Mouse (Mus musculus) liver, adult 10 weeks (tissue): ENCODE data around the gene Gm10770. TPM values are rescaled to one million over a fixed set of nuclear protein-coding genes. Genes with fewer than 3 reads are reported as not detected.

Experiments used
- polyA plus RNA-seq: library from polyadenylated mRNA; stranded (reverse); fragments of 350-450 nt; fragmentation: Illumina TruSeq; extraction: RNeasy Lipid Tissue Mini Kit (QIAGEN cat#74804); gene quantifications from one replicate; pipeline ENCODE4 v1.2.3, GENCODE M21; 2014; ENCODE audit warnings: low read depth, low replicate concordance

Gm10770 gene
- polyA plus RNA-seq, result not detected

DNA sequence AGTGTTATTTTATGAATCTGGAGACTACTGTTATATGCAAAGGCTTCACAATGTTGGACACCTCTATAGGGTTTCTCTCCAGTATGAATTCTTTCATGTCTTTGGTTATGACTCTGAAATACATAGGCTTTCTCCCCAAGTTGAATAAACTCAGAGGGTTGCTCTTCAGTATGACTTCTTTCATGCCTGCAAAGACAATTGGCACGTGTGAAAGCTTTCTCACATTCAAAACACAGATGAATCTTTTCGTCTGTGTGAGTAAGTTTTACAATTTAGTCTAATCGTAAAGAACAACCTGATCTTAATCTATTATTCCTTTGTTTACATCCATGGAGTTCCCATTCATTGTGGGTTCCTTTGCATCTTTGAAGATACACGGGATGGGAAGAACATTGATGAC lies at the start of gene Gm10770:
TSS of gene Gm10770 (minus strand) at position 101 of the 400 bp plus-strand sequence.

DNA sequence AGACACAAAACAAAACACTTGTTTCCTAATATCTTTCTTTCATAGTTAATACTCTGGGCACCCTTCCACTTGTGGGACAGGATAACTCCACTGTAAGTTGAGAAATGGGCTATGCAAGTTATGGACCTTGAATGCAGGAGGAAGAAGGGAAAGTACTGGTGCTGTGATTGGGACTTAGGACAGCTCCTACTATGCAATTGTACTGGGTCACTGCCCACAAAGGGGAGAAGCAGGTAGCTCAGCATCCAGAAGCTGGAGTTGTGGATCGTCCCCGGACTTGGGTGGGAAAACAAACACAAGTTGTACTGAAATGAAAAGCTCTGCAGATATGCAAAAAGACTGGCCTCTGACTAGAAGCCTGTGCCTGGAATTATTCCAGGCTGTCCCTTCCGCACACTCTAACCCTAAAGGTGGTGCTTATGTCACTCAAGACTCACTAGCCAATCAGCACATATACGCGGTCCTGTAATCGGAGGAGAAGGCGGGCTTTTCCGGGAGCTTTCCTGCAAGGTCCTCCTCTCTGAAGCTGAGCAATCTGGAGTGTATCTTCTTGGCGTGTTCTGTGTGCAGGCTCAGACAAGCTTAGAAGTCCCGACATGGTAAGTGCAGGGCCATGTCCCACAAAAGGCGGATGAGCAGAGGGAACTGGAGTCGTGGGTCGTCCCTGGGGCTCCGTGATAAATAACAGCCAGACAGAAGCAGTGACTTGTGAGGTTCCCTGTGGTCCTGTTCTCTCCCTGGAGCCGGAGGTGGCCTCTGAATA lies 38.3 kb upstream of the Gm10770 start, which contains the start of gene Zfp937:
TSS of gene Zfp937 (plus strand) at position 474 of the 763 bp plus-strand sequence.

DNA sequence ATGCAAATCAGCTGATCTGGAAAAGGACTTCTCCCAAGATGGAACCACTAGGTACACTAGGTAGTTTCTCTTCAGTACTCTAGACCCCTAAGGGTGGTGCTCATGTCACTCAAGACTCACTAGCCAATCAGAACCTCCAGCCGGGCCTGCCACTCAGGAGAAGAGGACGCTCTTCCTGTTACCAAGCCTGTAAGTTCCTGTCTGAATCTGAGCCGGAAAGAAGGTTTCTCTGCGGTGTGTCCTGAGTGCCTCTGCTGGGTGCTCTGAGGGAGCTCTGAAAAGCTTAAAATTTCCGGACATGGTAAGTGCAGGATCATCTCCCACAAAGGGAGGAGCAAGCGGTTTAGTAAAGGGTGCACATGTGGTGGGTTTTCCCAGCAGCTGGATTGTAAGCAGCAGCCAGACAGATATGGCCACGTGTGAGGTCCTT lies 2.1 kb upstream of the Gm10770 start, which contains the start of gene Gm14139:
TSS of gene Gm14139 (plus strand) at position 186 of the 430 bp plus-strand sequence.

GRCm38 (mm10) chr2:150136435-150136897 lies 43.0 kb downstream of the Gm10770 start, which contains the start of gene Zfp120:
Zfp120 (minus strand) TSS chr2:150136708.

Other genes starting within 250 kb of the Gm10770 start
- 17.1 TPM for gene Zfp120, start 43.0 kb downstream of the Gm10770 start, polyA plus RNA-seq
- gene Gm14139, start 2.1 kb upstream of the Gm10770 start, polyA plus RNA-seq, result not detected
- 2.7 TPM for gene Zfp937, start 38.4 kb upstream of the Gm10770 start, polyA plus RNA-seq
- 3.3 TPM for gene Gm21994, start 75.9 kb upstream of the Gm10770 start, polyA plus RNA-seq
- gene Gm14124, start 77.8 kb upstream of the Gm10770 start, polyA plus RNA-seq, result not detected
- not detected for gene Gm10130, start 144.0 kb upstream of the Gm10770 start, polyA plus RNA-seq
- gene 3300002I08Rik, start 183.1 kb upstream of the Gm10770 start, polyA plus RNA-seq, result 2.3 TPM